Mouse (Mus musculus): ENCODE measurements around the gene Ier2.
A peak's percentile ranks its signal among the peaks of the same experiment; 100 is the strongest.
"Not testable (repeated sequence)": the region's sequence is repeated elsewhere in the genome, so short reads cannot be mapped to it uniquely, and the experiment has no call there.

Ier2 gene

DNA sequence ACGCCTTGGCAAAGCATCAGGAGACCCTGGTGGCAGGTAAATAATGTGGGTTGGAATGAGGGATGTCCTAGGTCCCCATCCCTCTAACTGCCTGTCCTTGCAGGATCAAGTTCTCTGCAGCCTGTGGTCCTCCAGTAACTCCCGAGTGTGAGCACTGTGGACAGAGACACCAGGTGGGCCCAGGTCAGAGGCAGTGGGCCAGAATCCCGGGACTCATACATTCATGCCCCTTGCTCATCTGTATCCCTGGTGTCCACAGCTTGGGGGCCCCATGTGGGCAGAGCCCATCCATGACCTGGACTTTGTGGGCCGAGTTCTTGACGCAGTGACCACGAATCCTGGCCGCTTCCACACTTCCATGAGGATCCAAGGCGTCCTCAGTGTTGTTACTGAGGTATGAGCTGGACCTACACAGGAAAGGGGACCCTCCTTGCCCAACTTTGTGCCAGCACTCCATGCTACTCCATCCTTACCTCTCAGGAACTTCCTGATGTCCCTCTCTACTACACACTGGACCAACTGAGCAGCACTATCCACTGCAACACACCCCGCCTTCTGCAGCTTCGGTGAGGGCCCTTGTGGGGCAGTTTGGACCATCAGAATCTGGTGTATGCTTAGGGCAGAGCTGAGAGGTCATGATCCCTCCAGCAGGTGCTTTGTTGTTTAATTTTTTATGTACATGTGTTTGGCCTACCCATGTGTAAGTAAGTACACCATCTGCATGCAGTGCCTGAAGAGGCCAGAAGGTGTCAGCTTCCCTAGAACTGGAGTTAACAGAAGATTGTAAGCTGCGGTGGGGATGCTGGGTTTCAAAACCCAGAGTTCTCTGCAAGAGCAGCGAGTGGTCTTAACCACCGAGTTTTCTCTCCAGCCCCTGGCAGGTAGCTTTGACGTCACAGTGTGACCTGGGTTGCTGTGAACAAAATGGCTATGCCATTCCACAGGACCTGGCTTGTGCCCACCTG, 34.8 kb upstream of the Ier2 start:
- no peak for DNase-seq (ENCODE audit: low read depth)

DNA sequence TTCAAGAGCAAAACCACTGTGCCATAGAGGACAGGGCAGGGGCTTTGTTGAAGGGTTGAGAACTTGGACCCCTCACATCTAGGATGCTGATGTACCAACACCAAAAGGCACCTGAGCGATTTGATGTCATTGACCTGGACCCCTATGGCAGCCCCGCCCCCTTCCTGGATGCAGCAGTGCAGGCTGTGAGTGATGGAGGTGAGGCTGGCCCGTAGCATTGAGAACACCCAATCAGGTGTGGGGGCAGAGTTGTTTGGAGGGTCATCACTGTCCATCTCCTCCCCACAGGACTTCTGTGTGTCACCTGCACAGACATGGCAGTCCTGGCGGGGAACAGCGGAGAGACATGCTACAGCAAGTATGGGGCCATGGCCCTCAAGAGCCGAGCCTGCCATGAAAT, 32.5 kb upstream of the Ier2 start:
- DNase-seq (ENCODE audit: low read depth): no peak

DNA sequence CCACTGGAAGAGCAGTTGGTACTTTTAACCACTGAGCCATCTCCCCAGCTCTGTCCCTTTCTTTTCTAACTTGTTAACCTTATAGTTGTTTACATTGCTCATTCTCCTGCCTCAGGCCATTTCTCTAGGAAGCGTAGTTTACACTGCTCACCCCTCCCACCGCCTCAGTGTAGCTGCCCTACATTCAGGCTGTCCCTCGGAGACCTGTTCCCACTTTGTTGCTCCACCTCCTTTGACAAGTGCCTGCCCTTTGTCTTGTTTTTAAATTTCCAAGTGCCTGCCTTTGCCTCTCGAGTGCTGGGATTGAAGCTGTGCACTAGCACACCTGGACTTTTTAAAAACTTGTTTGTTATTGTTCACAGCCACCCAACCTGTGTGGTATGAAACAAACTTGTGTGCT, 30.7 kb upstream of the Ier2 start:
- no peak for DNase-seq (ENCODE audit: low read depth)

DNA sequence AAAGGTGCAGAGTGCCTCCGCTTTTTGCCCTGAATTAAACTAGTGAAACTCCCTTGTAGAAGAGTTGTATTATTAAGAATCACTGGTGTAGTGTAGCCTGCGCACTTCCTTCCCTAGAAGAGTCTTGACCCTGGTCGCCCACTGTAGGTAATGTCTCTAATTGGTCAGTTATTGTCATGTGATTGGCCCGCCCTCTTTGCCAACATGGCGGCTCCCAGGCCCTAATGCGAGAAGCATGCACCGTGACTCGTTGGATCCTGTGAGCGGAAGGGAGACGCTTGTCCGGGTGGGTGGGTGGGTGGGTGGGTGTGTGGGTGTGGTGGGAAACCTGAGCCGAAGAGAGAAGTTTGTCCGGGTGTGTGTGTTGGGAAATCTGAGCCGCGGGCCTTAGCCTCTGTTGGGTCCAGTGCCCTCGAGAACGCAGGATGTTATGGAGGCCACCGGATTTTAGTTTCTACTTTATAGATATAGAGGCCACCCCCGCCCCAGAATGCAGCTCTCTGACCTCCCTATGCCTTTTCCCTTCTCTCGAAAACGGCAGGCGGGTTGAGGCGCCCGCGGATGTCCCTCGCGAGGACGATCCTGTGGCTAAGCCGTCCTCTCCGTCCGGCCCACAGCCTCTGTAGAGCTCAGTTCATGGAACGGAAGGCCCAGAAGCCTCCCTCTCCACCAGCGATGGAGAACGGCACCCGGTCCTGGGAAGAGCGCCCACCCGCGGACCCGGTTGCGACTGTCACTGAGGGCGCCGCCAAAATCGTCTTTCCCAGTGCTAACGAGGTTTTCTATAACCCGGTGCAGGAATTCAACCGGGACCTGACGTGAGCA, 26.7 kb upstream of the Ier2 start:
- DNase-seq (ENCODE audit: low read depth): peak; percentile 91

DNA sequence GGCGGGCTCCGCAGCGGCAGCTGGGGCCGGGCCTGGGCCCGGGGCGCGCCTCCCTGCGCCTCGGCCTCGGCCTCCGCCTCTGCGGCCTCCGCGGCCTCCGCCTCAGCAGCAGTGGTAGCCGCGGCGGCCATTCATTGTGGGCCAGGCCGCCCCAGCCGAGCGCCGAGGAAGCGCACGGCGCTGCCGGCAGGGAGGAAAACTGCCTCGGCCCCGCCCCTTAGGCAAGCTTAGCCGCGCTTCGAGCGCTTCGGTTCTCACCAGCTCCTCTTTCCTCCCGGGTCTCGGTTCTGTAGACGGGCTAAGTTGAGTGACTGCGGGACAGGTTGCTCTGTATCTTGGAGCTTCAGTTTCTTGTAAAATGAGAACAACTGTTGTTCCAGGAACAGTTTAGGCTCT, 25.1 kb upstream of the Ier2 start, which contains the start of gene Nacc1:
Gene Nacc1, minus strand, starts transcription at position 158 of the 396 bp plus-strand sequence.
- no peak for DNase-seq (ENCODE audit: low read depth)

DNA sequence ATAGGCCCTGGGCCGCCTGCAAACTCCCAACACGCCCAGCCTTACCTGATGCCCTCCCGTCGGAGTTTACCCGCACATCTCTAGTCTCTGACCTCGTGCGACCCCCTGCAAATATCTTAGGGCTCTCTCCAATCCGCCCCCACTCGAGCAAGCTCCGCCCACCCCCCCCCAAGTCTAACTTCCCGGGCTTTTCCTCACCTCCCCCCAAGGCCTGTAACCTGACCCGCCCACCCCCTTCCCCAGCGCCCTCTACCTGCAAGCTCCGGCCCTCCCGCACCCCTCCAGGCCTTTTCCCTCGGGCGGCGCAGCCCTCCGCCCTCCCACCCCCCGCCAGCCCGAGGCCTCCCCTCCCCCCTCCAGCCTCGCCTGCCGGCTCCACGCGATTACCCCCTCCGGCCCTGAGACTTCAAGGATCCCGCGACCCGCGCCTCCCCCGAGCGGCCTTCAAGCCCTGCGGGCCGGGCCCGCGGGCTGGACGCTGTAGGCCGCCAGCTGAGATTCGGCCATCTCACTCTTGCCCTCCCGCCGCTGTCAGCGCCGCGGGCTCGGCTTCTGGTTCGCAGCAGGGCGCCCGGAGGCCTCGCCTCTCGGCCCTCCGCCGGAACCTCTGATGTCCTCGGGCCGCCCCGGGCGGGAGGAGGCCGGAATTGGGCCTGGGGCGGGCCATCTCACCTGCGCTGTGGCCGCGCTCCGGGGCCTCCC, 24.5 kb upstream of the Ier2 start:
- DNase-seq (ENCODE audit: low read depth): no peak

DNA sequence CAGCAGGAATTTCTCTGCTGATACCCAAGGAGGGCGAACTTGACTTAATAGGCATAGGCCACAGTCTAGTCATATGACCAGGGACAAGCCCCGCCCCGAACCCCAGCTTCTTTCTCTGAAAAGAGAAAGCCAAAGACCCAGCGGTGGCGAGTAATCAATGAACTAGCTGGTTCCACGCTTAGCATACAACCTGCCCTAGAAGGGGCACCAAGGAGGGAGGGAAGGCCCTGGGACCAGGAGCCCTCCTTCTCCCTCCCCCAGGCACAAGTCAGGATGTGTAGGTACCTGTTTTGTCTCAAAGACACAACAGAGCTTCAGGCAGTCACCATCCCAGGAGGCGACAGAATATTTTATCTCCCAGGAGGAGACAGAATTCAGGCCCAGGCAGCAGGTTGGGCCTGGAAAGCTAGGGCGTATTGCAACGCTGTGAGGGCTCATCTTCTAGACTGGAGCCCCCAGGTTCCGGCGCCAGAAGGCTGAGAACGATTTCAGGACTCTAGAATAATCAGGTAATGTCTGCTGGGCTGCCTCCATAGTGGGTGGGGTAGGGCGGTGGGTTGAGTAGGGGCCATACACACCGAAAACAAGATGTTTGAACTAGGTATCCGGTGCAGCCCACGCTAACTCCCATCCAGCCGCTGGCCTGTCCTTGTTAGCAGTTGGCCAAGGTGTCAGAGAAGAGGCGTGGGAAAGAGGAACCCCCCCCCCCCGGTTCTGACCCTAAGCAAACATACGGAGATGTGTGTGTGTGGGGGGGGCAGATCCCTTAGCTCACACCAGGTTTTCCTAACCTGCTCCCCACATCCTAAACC, 23.7 kb upstream of the Ier2 start, which contains the start of gene Trmt1:
Gene Trmt1, plus strand, starts transcription at position 117 of the 812 bp plus-strand sequence.
- DNase-seq (ENCODE audit: low read depth): peak; percentile 55

DNA sequence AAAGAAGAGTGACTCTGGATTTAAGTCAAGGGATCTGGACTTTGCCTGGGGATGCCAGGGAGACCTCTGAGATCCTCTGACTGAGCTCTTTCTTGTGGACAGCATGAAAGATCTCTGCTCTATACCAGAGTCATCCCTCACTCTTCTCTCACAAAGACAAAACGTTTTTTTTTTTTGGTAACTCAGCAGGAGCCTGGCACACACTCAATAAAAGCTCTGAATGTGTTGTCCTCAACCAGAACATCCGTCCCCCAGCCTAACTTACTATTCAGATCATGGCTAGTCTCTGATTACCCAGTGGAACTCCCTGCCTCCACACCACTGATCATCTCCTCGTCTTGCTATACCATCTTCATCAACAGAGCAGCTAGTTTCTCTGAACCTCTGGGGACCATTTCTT, 21.9 kb upstream of the Ier2 start:
- DNase-seq (ENCODE audit: low read depth): no peak

DNA sequence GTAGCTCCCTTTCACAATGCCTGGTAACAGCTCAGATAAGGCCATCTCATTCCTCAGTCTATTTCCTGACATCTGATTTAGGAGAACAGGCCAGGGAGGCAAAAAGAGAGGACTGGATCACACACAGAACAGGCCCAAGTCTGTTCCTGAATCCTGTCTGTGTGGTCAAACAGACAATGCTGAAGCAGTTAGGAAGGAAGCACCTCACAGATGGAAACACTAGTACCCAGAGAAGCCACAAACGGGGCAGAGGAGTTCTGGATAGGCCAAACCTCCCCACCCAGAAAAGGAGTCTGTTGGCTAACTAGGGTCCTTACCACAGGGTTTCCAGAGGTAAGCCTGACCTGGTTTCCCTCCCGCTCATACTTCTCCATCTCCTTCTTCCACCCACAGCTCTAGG, 19.6 kb upstream of the Ier2 start:
- no peak for DNase-seq (ENCODE audit: low read depth)

DNA sequence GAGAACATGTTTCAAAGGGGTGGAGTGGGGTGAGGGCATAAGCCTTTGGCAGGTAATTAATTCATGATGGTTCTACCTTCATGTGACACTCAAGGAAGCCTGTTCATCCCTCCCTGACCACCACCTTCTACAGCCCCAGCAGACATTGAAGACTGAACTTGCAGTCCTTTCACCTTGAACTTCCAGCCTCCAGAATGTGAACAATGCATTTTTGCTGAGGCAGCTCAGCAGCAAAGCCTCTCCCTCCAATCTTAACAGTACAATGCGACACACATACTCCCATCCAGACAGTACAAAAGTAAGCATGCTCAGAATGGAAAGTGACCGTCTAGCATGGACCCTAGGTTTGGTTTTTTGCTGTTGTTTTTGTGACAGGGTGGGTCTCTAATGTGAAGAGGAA, 18.8 kb upstream of the Ier2 start:
- DNase-seq (ENCODE audit: low read depth): no peak

DNA sequence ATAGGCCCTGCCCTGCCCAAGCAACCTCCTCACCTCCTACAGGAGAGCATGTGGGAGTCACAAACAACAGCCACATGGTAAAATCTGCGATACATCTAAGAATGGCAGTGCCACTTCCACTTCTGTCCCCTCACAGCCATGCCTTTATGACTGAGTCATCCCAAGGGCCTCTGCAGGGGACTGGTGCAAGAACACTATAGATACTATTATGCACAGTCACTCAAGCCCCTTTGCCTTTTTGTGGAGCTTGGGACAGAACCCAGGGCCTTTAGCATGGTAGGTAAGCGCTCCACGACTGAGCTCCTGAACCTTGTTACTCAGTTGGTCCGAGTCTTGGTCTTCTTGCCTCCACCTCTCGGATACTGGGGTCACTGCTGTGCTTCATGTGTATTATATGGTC, 14.7 kb upstream of the Ier2 start:
- DNase-seq (ENCODE audit: low read depth): no peak

DNA sequence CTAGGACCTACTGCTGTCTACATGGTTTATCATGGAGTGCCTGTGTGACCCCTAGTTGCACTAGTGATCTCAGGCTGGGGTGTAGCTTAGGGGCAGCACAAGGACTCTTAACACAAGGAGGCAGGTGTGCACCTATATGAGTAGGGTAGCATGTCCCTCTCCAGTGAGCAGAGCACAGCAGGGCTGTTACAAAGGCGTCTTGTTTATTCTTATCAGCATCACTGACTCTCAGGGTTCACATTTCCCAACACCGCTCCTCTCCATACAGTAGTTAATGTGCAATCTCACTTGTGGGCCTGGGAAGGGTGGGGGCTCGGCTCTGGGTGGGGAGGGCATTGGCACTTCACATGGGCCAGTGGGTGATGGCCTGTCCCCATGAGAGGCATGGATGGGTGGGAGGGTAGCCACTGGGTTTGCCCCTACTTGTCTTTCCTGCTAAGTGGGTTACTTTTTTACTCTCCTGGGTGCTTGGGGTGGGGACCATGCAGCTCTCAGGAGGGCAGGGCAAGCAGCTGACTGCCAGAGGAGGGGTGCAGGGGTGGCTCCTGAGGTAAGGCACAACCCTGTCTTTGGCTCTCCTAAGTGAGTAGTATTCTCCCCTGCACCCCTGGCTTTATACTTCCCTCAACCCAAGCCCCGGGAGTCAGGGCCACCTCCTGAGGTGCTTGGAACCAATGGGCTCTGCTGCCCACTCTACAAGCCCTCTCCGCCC, 7.8 kb upstream of the Ier2 start:
- DNase-seq (ENCODE audit: low read depth): not testable (repeated sequence)

DNA sequence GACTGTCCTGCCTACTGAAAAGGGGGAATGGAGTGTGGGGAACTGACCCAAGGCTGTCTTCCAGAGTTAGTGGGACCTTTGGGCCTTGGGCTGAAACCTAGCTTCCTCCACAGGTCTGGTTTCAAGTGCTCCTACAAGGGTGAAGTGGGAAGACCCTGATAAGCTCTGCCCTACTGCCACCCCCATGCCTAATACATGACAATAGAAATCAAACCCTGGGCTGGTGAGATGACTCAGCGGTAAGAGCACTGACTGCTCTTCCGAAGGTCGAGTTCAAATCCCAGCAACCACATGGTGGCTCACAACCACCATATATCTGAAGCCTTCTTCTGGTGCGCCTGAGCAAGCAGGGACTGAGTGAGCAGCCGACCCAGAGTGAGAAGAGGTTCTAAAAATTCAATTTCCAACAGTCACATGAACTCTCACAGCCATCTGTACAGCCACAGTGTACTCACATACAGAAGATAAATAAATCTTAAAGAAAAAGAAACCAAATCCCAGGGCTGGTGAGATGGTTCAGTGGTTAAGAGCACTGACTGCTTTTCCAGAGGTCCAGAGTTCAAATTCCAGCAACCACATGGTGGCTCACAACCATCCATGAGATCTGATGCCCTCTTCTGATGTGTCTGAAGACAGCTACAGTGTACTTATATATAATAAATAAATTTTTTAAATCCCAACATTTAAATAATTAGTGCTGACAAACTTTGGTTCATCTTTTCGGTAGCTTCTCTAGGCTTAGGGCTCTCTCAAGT, 6.3 kb upstream of the Ier2 start:
- no peak for DNase-seq (ENCODE audit: low read depth)

DNA sequence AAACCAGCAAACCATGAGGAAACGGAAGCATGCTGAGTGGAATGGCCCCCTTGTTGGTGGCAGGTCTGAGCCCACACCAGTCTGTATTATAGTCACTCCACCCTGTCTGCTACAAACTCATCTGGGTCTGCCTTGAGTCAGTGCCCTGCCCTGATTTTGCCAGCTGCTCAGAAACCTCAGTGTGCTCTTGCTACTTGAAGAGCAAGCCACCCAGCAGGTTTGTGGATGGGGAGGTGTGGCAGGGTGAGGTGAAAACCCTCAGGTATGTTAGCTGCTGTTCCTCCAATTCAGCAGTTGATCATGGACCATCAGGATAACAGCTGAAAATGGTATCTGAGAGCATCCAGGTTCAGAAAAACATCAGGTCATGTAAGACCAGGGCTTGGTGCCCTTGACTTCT, 5.4 kb upstream of the Ier2 start:
- DNase-seq (ENCODE audit: low read depth): no peak

DNA sequence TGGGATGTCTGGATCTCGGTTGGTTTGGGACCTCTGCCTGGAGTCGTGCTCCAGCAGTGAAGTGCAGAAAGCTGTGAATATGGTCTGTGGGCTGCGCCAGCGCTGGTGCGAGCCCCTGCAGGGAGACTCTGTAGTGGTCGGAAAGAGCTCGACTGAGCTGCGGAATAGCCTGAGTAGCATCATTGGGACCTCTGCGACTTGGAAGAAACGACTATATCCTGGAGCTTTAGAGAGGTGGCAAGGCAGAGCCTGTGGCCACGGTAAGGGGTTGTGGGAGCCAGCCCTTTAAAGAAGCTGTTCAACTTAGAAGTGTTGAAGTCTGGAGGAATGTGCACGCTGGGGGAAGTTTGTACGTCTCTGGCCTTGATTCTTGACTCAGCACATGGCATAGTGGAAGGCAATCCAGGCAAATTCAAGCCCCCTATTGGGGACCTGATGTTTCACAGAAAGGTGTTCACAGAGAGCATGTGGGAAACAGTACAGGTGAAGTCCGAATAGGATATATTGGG, 2.8 kb upstream of the Ier2 start:
- no peak for DNase-seq (ENCODE audit: low read depth)

DNA sequence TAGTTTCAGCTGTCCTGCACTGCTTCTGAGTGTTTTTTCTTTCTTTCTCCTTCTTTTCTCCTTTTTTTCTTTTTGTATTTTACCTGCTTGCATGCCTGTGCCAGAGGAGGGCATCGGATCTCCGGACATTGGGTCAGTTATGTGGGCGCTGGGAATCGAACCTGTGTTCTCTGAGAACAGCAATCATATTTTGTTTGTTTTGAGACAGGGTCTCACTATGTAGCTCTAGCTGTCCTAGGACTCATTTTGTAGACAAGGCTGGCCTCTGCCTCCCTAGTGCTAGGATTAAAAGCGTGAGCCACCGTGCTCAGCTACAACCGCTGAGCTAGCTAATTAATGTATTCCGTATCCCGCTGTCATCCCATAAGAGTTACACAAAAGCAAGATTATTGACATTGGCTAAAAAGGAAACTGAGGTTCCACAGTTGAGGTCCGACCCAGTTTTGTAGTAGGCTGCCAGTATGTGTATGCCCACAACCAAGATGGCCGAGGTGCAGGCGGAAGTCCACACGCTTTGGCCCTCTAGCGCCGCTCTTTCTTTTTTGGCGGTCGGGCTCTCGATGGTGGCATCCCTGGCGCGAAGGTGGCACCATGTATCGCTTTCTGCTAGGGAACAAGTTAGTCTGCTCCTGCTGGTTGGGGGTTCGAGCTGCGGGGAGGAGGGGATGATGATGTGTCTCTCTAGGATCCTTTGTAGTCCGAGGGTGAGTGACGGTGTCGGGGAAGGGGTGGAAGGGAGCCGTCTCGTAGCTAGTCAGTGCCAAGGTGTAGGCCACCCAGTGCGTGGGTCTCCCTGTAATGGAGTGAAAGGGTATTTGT, 2.1 kb upstream of the Ier2 start:
- no peak for DNase-seq (ENCODE audit: low read depth)

DNA sequence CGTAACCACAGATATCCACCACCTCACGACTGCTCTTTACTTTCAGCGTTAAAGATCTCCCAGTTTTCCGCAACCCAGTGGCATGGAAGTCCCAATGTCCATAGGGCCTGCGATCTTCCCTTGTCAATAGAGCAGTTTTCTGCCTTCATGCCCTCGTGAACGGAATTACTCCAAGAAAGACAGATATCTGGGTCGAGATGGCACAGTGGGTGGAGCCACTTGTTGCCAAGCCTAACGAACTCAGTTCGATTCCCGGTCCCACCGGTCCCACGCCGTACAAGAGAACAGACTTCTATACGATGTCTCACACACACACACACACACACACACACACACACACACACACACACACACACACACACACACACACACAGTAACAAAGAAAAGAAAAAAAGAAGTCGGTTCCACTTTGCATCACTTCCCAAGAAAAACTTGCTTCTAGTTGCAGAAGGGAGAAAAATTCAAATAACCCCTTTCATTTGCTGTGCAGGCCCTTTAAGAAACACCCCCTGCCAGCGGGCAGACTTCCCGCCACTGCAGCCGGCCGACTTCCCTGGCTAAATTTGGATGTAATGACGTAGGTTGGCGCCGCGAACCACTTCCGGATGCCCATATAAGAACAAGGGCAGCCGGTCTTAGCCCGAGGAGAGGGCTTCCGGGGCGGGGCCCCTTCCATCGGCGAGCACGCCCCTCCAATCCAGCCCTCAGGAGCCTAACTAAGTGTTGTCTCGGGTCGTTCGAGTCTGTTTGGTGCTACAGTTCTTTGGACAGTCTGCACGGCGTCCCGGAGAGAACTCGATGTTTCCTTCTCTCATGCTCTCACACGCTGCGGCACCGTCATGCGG, 1.1 kb upstream of the Ier2 start:
- DNase-seq (ENCODE audit: low read depth): peak; percentile 99

DNA sequence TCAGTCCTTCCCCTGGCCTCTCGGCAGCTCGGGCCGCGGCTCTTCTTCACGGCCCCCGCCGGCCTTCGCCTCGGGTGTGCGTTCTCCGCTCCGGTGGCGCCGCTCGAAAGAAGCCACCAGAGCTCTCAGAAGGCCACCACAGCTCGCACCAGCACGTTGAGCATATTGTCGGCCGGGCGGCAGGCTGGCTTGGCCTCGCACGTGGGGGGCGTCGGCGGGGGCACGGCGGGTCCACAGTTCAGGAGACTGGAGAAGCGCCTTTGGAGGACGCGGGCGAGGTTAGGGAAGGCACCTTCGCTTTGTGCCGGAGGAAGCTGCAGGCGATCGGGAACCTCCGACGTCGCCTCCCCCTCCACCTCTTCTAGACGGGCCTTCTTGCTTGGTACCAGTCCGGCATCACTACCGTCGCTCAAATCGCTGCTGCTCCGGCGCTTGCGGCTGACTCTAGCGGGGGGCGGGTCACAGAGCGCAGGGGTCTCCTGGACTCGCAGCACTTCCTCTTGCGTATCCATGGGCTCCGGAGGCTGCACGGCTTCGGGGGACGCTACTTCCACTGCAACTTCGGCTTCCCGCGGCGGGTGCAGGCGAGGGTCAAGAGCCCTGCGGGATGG, 586 bp downstream of the Ier2 start:
- DNase-seq (ENCODE audit: low read depth): no peak
